Mouse (Mus musculus) embryonic fibroblast, embryonic 13.5 days (primary cell): ENCODE results near the gene Zfp62. TPM values are rescaled to one million over a fixed set of nuclear protein-coding genes. Genes with fewer than 3 reads are reported as not detected.

Experiments
- H3K27ac ChIP-seq: 2 replicates; pipeline ENCODE4 v1.5.1; 2012; ENCODE audit warnings: low read length, control low read depth, inconsistent platforms; ENCODE audit not compliant: insufficient read depth
- H3K4me1 ChIP-seq: 2 replicates; pipeline ENCODE4 v1.6.1; 2011; ENCODE audit warnings: low read length; ENCODE audit not compliant: control insufficient read depth, insufficient read depth
- H3K4me3 ChIP-seq: 2 replicates; pipeline ENCODE4 v1.5.1; 2011; ENCODE audit warnings: mild to moderate bottlenecking, control low read depth, low read length; ENCODE audit not compliant: insufficient read depth
- CTCF ChIP-seq: IDR thresholded peaks from 2 replicates; pipeline ENCODE4 v1.5.1; 2011; ENCODE audit warnings: mild to moderate bottlenecking, control low read depth, low read length, moderate library complexity, borderline replicate concordance; ENCODE audit not compliant: insufficient read depth
- POLR2A ChIP-seq: IDR thresholded peaks from 2 replicates; pipeline ENCODE4 v1.6.1; 2011; ENCODE audit warnings: low read depth, mild to moderate bottlenecking, control low read depth, low read length, moderate library complexity
- polyA plus RNA-seq: library from polyadenylated mRNA; stranded (reverse); fragments of >200 nt; gene quantifications from 2 replicates; pipeline ENCODE4 v1.2.4, GENCODE M21; 2011; ENCODE audit warnings: low read depth; ENCODE audit not compliant: missing spikeins, insufficient read length

Gene Zfp62
- polyA plus RNA-seq, 1 experiment = 66.0 TPM

DNA sequence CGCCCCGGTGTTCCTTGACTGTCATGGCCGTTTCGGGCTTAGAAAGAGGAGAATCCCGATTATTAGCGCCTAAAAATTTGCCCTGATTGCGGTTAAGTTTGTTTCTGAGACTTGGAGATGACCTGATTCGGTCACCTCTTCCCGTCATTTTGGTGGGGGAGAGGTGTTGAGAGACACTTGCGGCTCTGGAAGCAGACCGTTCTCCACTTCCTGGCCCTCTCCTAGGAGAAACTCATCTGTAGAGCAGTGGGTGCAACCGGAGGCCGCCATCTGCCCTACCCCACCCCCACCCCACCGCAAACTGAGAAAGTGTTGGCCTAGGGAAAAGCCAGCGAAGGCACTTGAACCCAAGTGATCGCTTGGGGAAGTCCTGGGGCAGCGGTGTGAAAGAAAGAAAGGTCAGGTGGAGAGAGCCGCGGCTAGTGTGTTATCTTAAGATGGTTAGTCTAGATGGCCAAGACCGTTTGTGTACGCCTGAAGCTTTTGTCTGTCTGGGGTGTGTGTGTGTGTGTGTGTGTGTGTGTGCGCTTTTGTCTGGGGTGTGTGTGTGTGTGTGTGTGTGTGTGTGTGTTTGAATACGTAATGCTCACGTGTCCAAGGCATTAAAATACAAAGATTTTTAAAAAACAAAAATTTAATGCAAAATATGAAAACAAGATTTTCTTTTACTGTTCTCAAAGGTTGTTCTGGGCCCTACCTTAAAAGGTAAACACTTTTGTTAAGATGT is 842 bp downstream of the Zfp62 start:
- TF ChIP-seq CTCF (no peak), POLR2A (peak; percentile 66)
- Histone ChIP-seq H3K4me1 (peaks cover 4% of the 10 kb centered on the region), H3K27ac (peak overlapping the region; percentile 95), H3K4me3 (peak overlapping the region; percentile 72)

- TF ChIP-seq POLR2A (no peak), CTCF (no peak)
- Histone ChIP-seq H3K4me3 (peak overlapping the region; percentile 40), H3K27ac (no peak overlapping the region), H3K4me1 (peaks cover 4% of the 10 kb centered on the region)
These were observed 2.0 kb downstream of the Zfp62 start for GRCm38 (mm10) chr11:49205080-49205590.

DNA sequence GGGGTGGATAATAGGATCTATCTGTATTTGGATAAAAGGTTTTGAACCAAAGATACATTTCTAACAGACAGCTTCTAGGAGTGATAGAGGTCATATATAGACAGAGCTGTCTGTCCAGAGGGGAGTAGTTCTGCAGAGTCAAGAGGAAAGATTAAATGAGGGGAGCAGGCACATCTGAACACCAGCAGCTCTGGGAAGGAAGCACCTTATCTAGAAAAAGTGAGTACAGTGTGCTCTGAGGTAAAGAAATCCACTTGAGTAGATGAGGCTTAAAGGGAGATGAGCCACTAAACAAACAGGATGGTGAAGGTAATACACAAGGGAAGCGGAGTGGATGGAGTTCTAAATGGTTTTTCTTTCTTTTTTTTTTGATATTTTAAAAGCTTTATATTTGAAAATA is 4.4 kb downstream of the Zfp62 start:
- TF ChIP-seq POLR2A = no peak
- no peak for TF ChIP-seq CTCF

DNA sequence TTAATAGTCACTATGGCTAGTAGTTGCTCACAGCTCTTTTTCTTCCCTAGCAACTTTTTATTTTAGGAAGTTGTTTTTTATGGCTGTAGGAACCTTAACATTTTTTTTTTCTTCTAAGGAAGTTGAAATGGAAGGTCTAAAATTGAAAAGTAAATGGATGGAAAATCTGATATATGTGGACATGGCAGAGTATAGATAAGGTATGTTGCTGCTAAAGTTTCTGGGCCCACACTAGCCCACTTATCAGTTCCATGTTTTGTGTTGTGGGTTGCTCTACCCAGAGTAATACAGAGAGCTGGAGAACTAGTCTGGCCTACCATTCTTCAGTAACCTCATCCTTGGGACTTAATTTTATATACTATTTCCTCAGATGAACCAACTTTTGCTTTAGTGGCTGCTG is 9.5 kb downstream of the Zfp62 start:
- no peak for TF ChIP-seq POLR2A
- TF ChIP-seq CTCF = no peak
- no peak overlapping the region for H3K4me3 ChIP-seq
- H3K4me1 ChIP-seq = peaks cover 5% of the 10 kb centered on the region; the same call in 1 of the 2 replicates
- no peak overlapping the region; the same call in 1 of the 2 replicates for H3K27ac ChIP-seq

More for the DNA sequence above, 4.4 kb downstream of the Zfp62 start:
- Histone ChIP-seq H3K4me1 (peaks cover 4% of the 10 kb centered on the region), H3K27ac (no peak overlapping the region), H3K4me3 (no peak overlapping the region)

- no peak for TF ChIP-seq POLR2A
- TF ChIP-seq CTCF = no peak
- H3K4me1 ChIP-seq = peaks cover 5% of the 10 kb centered on the region; the same call in 1 of the 2 replicates
- H3K27ac ChIP-seq = no peak overlapping the region
- no peak overlapping the region for H3K4me3 ChIP-seq
These were observed 10.4 kb downstream of the Zfp62 start for GRCm38 (mm10) chr11:49213505-49213904.

- Histone ChIP-seq H3K27ac (no peak overlapping the region), H3K4me3 (no peak overlapping the region), H3K4me1 (peaks cover 5% of the 10 kb centered on the region; the same call in 1 of the 2 replicates)
- TF ChIP-seq CTCF = no peak
- TF ChIP-seq POLR2A = no peak
These were observed 16.2 kb downstream of the Zfp62 start for GRCm38 (mm10) chr11:49219271-49219670.

DNA sequence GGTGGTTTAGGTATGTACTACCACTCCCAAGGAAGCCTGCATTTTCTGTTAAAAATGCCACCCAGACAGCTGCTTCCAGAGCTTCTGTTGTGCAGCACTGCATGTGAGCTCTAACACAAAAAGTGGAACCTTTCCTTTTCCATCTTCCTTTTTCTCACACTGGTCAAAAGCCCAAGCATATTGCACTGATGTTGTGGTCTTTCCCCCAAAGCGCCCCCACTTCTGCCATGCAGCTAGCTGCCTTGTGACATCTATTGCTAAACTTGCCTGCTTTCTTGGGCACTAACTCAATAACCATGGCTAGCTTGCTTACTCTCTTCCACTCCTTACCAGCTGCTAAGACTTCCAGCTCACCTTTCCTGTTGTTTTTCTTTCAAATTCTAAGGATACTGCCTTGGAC is 21.4 kb downstream of the Zfp62 start:
- no peak overlapping the region for H3K27ac ChIP-seq
- TF ChIP-seq CTCF (no peak), POLR2A (no peak)
- no peak overlapping the region for H3K4me3 ChIP-seq
- no peaks in the 10 kb centered on the region for H3K4me1 ChIP-seq

- Histone ChIP-seq H3K4me1 (peaks cover 10% of the 10 kb centered on the region), H3K4me3 (no peak overlapping the region), H3K27ac (peak overlapping the region; percentile 86)
- TF ChIP-seq POLR2A (no peak), CTCF (no peak)
These were observed 29.7 kb downstream of the Zfp62 start for GRCm38 (mm10) chr11:49232781-49233180.

DNA sequence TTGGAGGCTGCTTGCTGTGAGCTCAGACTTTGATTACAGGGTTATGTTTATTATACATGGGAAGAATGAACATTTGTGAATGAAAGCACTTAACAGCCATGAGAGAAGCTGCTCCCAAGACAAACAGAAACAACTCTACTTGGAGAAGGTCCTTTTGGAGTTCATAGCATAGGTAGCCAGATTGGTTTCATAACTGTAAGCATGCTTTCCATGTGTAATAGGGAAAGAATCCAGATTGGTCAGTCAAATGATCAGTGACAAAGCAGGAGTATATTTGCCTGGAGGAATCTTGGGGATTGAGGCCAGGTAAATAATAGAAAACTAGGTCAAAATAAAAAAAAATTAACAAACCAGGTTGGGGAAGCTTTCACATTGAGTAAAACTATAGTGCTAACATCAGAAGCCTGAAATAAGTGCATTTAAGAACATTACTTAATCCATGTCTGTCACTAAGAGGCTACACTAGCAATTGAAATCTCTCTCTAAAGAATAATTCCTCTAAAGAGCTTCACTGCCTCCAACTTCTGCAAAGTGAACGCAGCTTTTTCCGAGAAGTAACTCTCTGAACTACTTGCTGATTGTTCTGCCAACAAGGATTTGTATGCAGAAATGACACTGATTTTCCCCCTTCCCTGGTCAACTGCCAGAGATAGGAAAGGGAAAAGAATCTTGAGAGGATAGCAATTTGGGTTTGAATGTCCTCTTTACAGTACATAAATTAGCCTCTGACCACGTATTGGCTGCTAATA is 32.5 kb downstream of the Zfp62 start:
- no peak overlapping the region for H3K4me3 ChIP-seq
- TF ChIP-seq POLR2A (no peak), CTCF (no peak)
- peaks cover 10% of the 10 kb centered on the region for H3K4me1 ChIP-seq
- no peak overlapping the region for H3K27ac ChIP-seq

GRCm38 (mm10) chr11:49236891-49237290 is 33.8 kb downstream of the Zfp62 start:
- Histone ChIP-seq H3K27ac (no peak overlapping the region), H3K4me3 (no peak overlapping the region), H3K4me1 (peaks cover 10% of the 10 kb centered on the region)
- TF ChIP-seq CTCF (no peak), POLR2A (no peak)
